Mouse (Mus musculus): Measurements from ENCODE around the gene Vps37b.
A peak's percentile ranks its signal among the peaks of the same experiment; 100 is the strongest.
"Not testable (repeated sequence)": the region's sequence is repeated elsewhere in the genome, so short reads cannot be mapped to it uniquely, and the experiment has no call there.

Gene Vps37b

DNA sequence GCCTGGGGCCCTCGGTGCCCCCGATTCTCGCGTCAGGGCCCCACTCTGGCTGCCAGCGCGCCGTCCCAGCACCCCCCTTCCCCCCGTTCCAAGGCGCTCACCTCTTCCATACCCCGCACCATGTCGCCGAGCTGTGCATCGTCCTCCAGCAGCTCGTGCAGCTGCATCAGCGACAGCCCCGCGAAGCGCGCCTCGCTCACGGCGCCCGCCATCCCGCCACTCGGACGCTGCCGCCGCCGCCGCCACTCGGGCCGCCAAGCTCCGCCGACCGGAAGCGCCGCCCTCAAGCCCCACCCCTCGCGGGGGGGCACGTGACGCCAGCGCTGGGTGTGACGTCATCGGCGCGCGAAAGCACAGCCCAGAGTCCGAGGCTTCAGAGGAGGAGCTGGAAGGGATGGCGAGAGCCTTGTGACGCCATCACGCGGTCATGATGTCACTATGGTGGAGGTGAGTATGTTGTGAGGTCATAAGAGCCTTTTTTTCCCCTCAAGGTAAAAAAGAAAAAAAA, at the start of gene Vps37b:
Gene Vps37b, minus strand, starts transcription at position 270 of the 508 bp plus-strand sequence.
- DNase-seq = peak; percentile 87 to 95

DNA sequence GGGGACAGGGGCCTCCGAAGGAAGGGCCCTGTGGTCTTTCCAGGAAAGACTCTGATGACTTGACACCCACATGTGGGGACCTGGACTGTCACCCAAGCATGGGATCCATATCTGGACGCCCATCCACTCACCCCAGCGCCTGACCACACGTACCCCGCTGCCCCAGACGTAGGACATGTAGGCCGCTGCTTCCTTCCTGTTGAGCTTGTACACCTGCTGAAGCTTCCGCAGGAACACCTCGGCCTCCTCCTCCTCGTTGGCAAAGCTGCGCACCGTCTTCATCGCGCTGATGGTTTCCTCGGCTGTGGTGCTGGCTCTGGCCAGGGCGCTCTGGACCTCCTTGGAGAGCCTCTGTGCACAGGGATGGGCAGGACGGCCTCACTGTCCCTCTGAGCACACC, 47.8 kb upstream of the Vps37b start:
- DNase-seq = no peak

DNA sequence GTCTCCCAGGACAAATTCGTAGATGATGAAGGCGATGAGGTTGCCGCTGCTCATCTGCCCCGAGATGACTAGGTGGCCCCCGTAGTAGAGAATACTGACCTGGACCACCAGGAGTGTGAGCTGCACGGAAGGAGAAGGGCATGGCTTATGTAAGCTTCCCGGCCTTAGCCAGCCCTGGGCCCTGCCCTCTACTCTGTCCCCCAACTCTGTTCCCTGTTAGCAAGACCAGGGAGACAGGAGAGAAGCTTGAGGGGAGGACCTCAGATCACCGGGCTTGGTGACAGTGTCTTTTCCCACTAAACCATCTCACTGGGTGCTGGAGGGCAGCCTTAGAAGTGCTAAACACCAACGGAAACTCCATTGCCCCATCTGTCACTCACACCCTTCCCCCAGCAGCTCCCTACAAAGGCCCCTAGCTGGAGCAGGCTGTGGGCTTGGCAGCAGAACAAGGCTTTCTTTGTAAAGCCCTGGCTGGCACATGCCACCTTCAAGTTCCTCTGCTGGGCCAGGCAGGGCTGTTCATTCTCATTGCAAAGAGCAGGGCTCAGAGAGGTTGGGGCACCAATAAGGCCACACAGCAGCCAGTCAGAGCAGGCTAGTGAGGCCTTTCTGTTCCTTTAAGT, 46.8 kb upstream of the Vps37b start:
- DNase-seq = no peak

DNA sequence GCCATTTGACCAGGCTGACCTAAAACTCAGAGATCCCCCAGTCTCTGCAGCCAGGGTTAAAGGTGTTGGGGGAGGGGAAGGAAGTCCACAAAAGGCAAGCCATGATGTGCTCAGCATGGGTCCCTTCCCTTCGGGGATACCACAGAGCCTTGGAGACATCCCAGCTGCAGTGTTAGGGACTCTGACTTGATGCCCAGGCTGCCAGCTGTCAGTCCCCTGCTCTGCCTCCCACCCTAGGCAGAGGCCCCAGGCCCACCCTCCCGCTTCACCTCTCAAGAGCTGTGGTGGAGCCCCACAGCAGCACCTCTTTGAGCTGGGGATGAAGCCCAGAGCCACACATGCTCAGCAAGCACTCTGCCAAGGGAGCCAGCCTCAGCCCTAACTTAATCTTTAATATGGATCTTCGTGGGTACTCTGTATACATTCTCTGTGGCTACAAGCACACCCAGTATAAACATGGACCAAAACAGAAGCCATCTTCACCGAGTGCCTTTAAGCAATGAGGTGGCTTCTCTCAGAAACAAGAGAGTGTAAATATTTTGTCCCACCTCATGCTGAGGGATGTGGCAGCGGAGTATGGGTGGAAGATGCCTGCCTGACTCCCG, 45.9 kb upstream of the Vps37b start:
- DNase-seq = no peak

DNA sequence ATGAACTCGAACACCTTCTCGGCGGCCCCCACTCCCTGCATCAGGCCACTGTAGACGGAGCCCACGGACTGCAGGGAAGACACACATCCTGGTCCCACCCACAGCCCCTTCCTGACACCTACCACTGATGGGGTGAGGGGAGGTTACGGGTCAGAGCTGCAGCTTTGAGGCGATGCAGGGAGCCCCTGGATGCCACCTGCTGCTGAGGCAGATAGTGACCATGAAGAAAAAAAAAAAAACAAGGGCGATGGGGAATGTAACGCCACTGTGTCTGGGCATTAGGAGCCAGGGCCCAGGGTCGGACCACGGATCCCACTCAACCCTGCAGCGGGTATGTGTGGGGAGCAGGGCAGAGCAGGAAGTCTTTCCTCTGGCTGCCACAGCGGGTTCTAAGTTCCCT, 45.2 kb upstream of the Vps37b start:
- no peak for DNase-seq

DNA sequence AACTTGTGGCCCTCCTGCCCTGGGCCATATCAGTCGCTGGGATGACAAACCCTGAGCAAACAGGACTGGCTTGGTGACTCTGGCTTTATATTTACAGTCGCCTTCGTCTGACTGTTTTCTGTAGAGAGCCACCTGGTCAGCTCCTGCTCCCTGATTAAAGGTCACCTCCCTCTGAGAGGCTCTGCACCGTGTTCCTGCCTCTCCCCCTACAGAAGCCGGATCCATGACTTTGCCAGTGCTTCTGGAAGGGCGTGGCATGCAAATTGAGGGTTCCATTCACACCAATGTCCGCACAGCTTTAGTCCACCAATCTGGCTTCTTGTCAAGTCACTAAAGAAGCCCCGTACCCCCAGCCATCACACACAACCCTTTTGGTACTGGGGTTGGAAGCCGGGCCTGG, 44.5 kb upstream of the Vps37b start:
- peak; percentile 24 to 25 for DNase-seq

DNA sequence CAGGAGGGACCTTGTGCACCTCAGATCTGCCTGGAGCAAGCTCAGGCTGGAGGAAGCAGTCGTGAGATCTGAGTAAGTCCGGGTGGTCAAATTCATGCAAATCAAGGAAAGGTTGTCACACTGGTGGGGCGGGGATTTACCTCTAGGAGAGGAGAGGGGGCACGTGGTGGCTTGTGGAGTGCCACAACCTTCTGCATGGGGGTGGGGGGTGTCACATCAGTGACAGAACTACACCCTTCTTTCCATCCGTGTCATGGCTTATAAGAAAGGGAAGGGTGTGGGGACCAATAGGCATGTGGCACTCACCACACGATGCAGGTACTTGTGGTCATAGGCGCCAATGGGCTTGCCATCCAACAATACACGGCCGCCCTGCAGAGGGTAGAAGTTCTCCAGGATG, 43.6 kb upstream of the Vps37b start:
- DNase-seq = no peak

DNA sequence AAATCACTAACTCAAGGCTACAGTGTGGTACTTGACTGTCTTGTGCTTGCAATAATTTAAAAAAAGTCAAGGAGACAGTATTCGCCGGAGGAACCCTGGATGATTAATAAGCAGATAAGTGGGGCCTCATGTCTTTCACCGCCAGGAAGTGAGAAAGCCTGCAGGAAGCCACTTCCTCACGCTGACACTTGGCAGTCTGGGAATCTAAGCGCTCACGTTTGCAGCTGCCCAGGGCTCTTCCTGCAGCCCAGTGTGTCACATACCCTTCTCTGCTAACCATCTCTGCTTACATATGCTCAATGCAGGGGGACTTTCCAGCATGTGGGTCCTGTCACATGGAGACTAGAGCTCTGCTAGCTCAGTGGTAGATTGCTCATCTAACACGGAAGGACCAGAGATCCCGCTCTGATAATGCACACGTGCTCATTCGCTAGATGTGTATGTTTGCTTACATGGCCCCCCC, 42.8 kb upstream of the Vps37b start:
- DNase-seq = no peak

DNA sequence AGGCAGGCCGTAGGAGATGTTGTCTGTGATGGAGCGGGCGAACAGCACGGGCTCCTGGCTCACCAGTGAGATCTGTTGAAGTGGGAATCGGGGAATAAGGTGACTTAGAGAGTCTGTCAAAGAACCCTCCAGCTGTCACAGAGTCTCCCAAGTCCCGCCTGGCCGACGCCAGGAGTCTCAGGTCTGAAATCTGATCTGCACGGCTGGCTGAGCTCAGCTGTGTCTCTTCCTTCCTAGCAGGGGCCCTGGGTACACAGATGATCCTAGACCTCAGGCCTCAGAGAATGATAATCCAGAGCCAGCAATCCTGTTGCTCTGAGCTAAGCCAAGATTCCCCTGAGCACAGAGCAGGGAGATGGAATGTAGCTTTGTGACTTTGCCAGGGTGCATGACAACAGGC, 41.6 kb upstream of the Vps37b start:
- DNase-seq = peak in 1 of 2 experiments; percentile 21

DNA sequence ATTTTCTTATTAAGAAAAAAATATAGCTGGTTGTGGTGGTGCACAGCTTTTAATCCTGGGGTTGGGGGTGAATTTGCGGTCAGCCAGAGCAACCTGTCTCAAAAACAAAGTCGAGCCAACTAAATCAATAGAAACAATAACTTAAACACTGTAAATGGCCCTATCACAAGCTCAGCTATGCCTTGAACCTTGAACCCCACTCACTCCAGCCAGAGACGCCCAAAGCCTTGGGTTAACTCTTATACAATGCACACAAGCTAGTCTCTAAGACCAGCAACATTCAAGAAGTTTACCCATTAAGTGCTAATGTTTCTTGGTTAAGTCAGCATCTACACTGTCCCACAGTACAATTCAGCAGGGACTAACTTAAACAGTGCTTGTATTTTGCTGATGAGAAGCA, 37.6 kb upstream of the Vps37b start:
- no peak for DNase-seq

DNA sequence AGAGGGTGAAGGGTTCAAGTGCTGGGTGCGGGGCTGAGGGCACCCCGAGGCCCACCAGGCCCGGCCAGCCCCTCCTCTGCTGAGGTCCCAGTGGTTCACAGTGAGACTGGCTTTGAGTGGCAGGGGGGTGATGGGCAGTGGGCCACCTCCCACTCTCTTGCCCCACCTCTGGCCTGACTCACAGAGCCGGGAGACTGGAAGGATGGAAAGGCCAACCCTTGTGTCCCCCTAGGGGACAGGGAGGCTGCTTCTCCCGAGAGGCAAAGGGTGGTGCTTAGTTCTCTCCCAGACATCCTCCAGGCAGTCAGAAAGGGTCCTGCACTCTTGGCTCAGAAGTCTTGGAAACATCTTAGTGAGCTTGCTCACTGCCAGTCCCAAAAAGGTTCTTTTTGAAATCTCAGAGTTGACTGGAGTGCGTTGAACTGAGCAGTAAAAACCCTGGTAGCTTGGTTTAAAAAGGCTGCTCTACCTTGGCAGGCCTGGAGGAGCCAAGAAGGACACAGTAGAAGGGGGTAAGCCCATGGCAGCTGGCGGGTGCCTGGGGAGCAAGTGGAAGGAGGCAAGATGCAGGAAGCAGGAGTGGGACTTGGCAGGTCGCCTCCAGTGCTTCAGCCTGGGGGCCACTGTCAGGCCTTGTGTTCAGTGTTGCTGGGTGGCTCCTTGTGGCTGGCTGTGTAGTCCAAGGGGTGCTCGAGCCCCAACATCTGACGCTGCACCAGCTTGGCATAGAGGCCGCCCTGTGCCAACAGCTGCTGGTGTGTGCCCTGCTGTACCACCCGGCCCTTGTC, 30.2 kb upstream of the Vps37b start:
- no peak for DNase-seq

DNA sequence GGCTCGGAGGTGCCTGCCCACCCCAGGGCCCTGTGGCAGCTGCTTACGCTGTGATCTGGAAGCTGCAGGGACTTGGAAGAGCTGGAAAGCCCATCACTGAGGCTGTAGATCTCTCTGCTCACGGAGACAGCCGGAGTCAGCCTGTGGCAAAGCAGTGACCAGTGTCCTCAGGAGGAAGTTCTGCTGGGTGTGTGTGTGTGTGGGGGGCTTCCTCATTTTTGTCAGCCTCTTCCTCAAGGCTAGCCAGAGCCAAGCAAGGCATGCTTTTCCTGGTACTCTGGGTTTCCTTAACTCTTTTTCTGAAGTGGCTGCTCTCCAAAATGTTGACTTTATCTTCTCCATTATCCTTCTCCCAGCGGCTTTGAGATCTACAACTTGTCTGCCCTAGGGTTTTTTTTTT, 27.6 kb upstream of the Vps37b start:
- peak; percentile 43 to 45 for DNase-seq

DNA sequence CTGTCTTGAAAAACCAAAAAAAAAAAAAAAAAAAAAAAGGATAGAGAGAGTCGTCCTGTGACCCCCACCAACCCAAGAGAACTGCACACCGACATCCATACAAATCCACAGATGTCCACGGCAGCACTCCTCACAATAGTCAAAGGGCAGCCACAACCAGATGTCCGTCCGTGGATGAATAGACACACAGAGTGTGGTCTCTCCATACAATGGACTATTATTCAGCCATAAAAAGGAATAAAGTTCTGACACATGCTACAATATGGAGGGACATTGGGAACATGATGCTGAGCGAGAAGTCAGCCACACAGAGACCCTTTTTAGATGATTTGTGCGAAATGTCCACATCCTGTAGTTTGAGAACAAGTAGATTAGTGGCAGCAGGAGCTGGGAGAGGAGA, 26.7 kb upstream of the Vps37b start:
- no peak for DNase-seq

DNA sequence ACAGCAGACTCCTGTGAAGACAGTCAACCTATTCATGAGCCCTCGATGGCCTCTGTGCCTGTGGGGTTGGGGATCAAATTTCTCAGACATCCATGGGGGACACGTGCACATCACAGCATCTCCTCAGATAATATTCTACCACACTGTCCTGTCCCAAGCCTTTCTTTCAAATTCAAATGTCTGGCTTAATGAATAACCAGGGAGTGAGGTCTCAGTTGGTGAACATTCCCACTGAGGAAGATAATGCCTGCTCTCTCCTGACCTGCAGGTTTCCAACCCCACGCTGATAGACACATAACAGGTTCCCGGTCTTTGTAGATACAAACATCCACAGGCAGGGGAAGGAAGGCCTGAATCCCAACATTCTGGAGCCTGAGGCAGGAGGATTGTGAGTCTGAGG, 24.9 kb upstream of the Vps37b start:
- no peak for DNase-seq

DNA sequence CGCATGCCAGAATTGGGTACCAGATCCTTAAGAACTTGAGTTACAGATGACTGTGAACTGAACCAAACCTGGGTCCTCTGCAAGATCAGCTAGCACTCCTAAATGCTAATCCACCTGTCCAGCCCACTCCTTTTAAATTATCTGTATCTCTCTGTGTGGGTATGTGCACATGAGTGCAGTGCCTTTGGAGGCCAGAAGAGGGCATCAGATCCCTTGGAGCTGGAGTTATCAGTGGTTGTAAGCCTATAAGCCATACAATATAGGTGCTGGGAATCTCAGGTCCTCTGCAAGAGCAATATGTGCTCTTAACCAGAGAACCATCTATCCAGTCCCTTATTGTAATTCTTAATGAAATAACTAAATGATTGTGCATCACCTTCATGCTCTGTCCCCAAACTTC, 24.1 kb upstream of the Vps37b start:
- no peak for DNase-seq

DNA sequence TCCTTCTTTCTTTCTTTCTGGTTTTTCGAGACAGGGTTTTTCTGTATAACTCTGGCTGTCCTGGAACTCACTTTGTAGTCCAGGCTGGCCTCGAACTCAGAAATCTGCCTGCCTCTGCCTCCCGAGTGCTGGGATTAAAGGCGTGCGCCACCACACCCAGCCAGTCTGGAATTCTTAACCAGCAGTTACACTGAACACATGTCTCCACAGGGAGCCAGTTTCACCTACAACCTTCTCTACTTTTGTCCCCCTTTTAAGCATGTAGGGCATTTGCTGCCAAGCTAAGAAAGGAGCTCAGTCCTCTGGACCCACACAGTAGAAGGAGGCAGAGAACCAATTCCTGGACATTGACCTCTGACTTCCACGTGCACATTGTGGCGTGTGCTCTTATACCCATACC, 20.6 kb upstream of the Vps37b start:
- not testable (repeated sequence) for DNase-seq

DNA sequence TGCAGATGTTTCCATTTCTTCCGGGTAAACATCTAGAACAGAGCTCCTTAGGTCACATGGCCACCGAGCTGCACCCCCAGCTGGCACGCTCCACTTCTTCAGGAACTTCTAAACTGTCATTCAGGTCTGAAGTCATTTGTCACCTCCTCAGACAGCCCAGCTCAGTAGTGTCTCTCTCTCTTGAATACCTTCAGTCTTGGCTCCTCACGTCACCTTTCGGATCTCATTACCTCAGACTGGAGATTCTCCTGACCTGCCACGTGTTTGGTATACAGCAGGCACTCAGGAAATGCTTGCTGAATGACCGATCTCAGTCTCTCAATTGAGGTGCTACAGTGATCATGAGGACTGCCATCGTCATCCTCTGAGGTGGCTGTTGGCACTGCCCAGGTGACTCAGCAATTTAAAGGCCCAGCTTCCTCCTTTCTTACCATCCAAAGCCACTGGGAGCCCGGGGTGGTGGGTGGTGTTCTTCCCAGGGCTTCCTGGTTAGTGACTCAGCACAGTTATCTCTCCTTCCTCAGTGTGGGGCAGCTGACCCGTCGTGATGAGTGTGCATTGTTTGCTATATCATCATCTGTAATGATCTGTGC, 19.9 kb upstream of the Vps37b start:
- DNase-seq = no peak

DNA sequence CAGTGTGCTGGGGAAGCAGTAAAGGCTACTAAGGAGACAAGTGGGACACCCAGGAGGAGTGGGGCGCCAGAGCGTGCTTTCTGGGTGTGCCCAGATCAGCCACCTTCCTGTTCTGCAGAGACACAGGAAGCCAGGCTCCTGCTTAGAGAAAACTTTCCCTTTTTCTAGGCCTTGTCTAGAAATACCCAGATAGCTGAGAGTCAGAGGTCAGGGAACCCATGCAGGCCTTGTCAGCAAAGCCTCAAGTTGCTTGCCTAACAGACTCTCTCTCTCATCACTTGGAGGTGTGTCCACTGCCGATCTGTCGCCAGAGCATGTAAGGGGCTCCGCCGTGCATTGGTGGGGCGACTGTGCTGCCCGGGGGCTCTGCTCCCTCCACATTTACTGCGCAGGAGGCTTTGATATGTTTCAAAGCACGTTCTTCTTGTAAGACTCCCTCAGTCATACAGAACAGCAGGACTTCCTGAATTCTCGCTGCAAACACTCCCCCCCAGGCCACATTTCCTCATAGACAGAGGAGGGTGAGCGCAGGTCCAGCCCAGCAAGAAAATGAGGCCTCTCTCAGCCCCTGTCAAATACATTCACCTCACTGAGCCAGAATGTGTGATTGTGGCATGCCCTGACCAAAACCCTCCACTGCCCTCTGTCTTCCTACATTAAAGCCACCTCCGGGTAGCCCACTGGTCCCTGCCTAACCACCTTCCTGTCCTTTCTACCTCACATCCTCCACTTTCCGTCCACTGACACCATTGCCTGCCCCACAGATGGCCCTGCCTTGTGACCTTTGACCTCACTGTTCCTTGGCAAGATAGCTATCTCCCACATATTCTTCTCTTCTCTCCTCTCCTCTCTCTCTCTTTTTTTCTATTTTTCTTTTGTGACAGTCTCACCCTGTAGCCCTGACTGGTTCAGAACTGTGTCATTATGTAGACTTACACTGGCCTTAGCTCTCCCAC, 18.3 kb upstream of the Vps37b start:
- peak in 1 of 2 experiments; percentile 32 for DNase-seq

DNA sequence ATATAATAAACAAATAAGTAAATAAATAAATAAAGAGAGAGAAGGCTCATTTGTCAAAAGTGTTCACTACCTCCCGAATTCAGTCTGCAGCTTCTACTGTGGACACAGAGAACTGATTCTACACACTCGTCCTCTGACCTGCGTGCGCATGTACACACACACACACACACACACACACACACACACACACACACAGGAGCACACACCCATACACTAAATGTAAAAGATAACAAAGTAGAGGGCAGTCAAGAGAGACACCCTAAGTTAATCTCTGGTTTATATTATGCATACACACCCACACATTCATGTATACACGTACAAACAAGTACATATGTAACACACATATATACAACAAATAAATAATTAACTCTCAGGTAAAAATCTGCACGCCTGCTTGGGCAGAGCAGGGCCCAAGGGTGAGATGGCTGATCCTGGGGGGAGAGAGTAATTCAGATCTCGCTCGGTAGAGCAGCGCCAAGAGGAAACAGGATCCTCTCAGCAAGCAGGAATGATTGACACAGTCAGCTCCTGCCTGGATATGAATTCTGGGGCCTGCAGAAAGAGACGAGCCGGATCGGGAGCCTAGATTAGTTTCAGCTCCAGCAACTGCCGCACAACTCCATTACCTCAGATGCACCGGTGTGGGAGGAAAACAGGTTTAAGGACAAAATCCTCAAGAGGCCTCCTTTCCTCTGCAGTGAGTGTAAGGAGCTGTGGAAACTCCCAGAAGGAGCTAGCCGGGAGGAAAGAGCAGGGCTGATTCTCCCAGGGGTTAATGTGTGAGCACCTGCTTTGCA, 17.4 kb upstream of the Vps37b start:
- no peak for DNase-seq

DNA sequence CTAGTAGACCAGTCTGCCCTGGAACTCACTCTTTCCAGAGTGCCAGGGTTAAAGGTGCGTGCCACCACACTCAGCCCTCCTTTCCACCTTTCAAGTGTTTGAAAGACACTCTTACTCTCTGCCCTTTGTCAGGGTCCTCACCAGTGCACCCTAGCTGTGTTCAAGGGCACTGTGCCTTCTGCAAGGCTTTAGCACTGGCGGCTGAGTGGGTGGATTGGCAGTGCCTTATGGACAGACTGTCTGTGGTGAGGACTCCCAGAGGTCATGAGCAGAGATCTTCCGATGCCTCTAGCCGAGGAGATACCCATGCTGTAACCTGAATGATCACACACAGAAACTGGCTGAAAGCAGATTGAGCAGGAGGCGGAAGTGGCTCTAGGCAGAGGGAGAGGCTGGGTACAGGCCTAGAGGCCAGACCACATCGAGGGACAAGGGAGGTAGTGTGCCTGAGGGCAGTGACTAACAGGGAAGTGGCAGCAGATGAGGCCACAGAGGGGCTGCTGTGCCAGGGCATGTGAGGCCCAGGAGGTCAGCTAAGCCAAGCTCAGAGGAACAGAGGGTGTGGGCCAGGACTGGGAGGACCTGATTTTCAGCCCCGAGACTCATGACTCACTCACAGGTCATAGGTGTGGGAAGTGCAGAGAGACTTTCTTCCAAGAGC, 14.8 kb upstream of the Vps37b start:
- no peak for DNase-seq

Measured in kidney, postnatal 36 days (tissue).